Mouse (Mus musculus) kidney, postnatal 10 days (tissue): ENCODE results near the gene Src.

Source experiments
- DNase-seq: peaks from one replicate; pipeline ENCODE4 v3.0.0; 2021; ENCODE audit warnings: mixed read lengths

Gene Src

GRCm38 (mm10) chr2:157417229-157417628 lies 1.0 kb upstream of the Src start:
- no peak for DNase-seq

GRCm38 (mm10) chr2:157418609-157419071 lies 396 bp downstream of the Src start:
- no peak for DNase-seq

- no peak for DNase-seq
Measured at GRCm38 (mm10) chr2:157419506-157419905, 1.3 kb downstream of the Src start.

GRCm38 (mm10) chr2:157420404-157420803 lies 2.2 kb downstream of the Src start:
- no peak for DNase-seq

- DNase-seq: no peak
Measured at GRCm38 (mm10) chr2:157422062-157422655, 3.9 kb downstream of the Src start.

- DNase-seq: peak; percentile 83
Measured at GRCm38 (mm10) chr2:157422854-157423705, 4.8 kb downstream of the Src start.

GRCm38 (mm10) chr2:157423706-157424125 lies 5.5 kb downstream of the Src start:
- DNase-seq: no peak

GRCm38 (mm10) chr2:157424126-157424903 lies 6.1 kb downstream of the Src start:
- peak; percentile 75 for DNase-seq

- peak; percentile 43 for DNase-seq
Measured at GRCm38 (mm10) chr2:157424904-157425642, 6.8 kb downstream of the Src start.

- DNase-seq: no peak
Measured at GRCm38 (mm10) chr2:157425643-157425988, 7.4 kb downstream of the Src start.

- peak; percentile 59 for DNase-seq
Measured at GRCm38 (mm10) chr2:157426171-157426570, 7.9 kb downstream of the Src start.

GRCm38 (mm10) chr2:157427164-157427563 lies 8.9 kb downstream of the Src start:
- DNase-seq: no peak

GRCm38 (mm10) chr2:157428351-157429139 lies 10.3 kb downstream of the Src start:
- DNase-seq: no peak

GRCm38 (mm10) chr2:157429735-157430134 lies 11.5 kb downstream of the Src start:
- no peak for DNase-seq

- no peak for DNase-seq
Measured at GRCm38 (mm10) chr2:157430667-157431429, 12.6 kb downstream of the Src start.

GRCm38 (mm10) chr2:157431912-157432311 lies 13.7 kb downstream of the Src start:
- DNase-seq: no peak

GRCm38 (mm10) chr2:157432476-157432875 lies 14.2 kb downstream of the Src start:
- DNase-seq: peak; percentile 51

GRCm38 (mm10) chr2:157434041-157434440 lies 15.8 kb downstream of the Src start:
- DNase-seq: peak; percentile 41

- DNase-seq: peak; percentile 75
Measured at GRCm38 (mm10) chr2:157434497-157434896, 16.3 kb downstream of the Src start.

- DNase-seq: no peak
Measured at GRCm38 (mm10) chr2:157436496-157436895, 18.3 kb downstream of the Src start.

GRCm38 (mm10) chr2:157437123-157437522 lies 18.9 kb downstream of the Src start:
- no peak for DNase-seq
